Mouse (Mus musculus): ENCODE data around the gene Zp3. TPM values are rescaled to one million over a fixed set of nuclear protein-coding genes. Genes with fewer than 3 reads are reported as not detected.

Gene Zp3
- polyA plus RNA-seq (2012; ENCODE audit: low replicate concordance), result not detected in 2 replicates

DNA sequence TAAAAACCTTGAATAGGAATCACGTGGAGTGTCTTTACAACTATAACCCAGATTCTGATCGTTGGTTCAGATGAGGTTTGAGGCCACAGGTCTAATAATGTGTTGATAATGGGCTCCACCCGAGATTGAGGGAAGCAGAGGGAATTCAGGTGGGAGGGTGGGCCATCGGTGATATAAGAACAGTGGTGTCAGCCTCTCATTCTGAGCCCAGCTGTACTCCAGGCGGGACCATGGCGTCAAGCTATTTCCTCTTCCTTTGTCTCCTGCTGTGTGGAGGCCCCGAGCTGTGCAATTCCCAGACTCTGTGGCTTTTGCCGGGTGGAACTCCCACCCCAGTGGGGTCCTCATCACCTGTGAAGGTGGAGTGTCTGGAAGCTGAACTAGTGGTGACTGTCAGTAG is at the start of gene Zp3:
Zp3 (plus strand) TSS at position 196 of the 400 bp plus-strand sequence.

DNA sequence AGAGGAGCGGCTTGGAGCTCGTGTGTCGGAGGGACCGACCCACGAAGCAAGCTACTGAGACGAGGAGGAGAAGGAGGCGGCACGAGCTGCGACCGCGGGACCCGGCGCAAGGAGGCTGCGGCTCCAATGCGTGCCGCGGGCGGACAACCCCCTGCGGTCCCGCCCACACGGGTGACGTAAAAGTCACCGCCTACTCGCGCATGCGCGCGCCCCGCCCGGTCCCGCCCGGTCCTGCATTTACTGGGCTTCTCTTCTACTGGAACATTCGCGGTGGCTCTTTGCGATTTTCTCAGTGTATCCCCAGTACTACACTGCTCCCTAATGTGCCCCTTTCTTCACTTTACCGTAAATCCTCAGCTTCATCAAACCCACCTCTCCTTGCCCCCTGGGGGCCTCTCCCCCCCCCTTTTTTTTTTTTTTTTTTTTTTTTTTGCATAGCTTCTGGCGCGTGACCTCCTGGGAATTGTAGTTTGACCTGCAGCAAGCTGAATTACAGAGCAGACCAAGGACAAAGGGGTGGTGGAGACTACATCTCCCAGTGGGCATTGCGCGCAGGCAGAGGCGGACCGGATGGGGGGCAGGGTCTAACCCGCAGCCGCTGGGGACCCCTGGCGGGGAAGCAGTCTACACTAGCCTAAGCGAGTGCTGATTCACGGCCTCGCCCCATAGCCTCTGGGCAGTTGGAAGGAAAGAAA is 45.3 kb upstream of the Zp3 start, which contains the start of gene Ywhag:
Ywhag (minus strand) TSS at position 136 of the 695 bp plus-strand sequence.

DNA sequence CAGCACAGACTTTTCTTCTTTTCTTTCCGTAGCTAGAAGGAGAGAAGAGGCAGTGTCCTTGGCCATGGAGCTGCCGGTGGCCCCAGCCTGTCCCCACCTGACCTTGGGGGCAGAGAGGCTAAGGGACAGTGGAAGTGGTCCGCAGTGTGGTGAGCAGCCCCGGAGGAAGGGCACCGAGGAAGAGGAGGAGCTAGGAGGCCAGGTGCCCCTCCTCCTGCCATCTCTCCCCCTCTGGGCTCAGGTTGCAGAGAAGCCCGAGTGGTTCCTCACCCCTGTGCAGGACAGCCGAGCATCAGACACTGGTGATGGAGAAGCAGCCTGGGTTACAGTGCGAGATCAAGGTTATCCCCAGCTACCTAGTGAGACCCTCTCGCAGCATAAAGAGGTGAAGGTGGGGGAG is 5.5 kb upstream of the Zp3 start, which contains the start of gene Ssc4d:
Ssc4d (minus strand) TSS at position 167 of the 400 bp plus-strand sequence.

DNA sequence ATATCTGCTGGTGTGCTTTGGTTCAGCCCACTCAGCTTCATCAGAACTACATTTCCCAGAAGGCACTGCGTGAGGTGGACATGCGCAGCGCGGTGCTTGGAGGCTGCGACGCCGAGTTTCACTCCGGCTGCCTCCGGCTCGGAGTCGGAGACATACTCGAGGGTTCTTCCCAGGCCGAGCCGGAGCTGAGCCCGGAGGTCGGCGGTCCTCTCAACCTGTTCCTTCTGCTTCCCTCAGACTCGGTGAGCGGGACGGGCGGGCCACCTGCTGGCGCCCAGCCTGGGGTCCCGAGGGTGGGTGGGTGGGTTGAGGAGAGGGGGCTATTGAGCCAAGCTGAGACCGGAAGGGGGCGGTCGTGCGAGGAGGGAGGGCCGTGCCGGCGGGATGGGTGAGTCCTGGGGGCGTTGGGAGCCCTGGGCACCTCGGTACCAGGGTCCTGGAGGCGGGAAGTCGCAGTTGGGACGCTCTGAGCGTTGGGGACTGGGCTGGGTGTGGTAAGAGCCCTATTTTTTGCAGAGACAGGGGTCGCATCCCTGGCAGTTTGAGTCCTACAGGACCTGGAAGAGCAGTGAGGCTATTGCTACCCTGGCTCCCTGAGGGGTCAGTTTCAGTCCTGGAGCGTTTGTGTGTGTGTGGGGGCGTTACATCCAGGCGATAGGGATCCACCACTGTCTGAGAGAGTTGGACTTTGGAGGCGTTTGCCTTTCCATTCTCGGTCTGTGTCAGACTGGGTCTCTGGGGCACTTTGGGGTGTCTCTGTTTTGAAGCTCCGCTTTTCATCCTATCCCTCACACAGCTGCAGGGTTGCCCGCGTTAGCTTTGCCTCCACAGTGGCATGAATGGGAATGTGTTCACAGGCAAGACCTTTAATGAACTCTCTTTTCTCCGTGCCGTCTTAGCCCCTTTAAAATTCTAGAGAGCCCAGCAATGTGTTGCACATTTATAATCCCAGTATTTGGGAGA is 15.1 kb downstream of the Zp3 start, which contains the start of gene Dtx2:
Dtx2 (plus strand) TSS at position 76 of the 963 bp plus-strand sequence.

Other genes with a start within 250 kb of the Zp3 start
- gene Tmem120a, start 235.7 kb upstream of the Zp3 start, polyA plus RNA-seq (2012; ENCODE audit: low replicate concordance), result 14.4 and 30.0 TPM in 2 replicates
- 0.52 TPM in 1 of 2 replicates, not detected in the other for gene Styxl1, start 201.7 kb upstream of the Zp3 start, polyA plus RNA-seq (2012; ENCODE audit: low replicate concordance)
- 173 and 321 TPM in 2 replicates for gene Mdh2, start 201.6 kb upstream of the Zp3 start, polyA plus RNA-seq (2012; ENCODE audit: low replicate concordance)
- 0.10 TPM in 1 of 2 replicates, not detected in the other for gene Srrm3, start 173.2 kb upstream of the Zp3 start, polyA plus RNA-seq (2012; ENCODE audit: low replicate concordance)
- 1.8 TPM in 1 of 2 replicates, not detected in the other for gene Hspb1, start 92.2 kb upstream of the Zp3 start, polyA plus RNA-seq (2012; ENCODE audit: low replicate concordance)
- 78.6 and 114 TPM in 2 replicates for gene Ywhag, start 45.5 kb upstream of the Zp3 start, polyA plus RNA-seq (2012; ENCODE audit: low replicate concordance)
- gene Ssc4d, start 5.6 kb upstream of the Zp3 start, polyA plus RNA-seq (2012; ENCODE audit: low replicate concordance), result 1.6 and 2.0 TPM in 2 replicates
- 46.6 and 52.9 TPM in 2 replicates for gene Dtx2, start 14.7 kb downstream of the Zp3 start, polyA plus RNA-seq (2012; ENCODE audit: low replicate concordance)
- gene Upk3b, start 58.4 kb downstream of the Zp3 start, polyA plus RNA-seq (2012; ENCODE audit: low replicate concordance), result 0.10 TPM in 1 of 2 replicates, not detected in the other
- gene Upk3bl, start 74.4 kb downstream of the Zp3 start, polyA plus RNA-seq (2012; ENCODE audit: low replicate concordance), result not detected in 2 replicates
- gene Rasa4, start 103.8 kb downstream of the Zp3 start, polyA plus RNA-seq (2012; ENCODE audit: low replicate concordance), result 24.3 and 31.9 TPM in 2 replicates
- gene Polr2j, start 136.5 kb downstream of the Zp3 start, polyA plus RNA-seq (2012; ENCODE audit: low replicate concordance), result 14.8 and 59.0 TPM in 2 replicates
- 48.0 and 50.0 TPM in 2 replicates for gene Lrwd1, start 156.0 kb downstream of the Zp3 start, polyA plus RNA-seq (2012; ENCODE audit: low replicate concordance)
- gene Alkbh4, start 156.0 kb downstream of the Zp3 start, polyA plus RNA-seq (2012; ENCODE audit: low replicate concordance), result 37.0 and 70.1 TPM in 2 replicates
- gene Orai2, start 190.6 kb downstream of the Zp3 start, polyA plus RNA-seq (2012; ENCODE audit: low replicate concordance), result 93.8 and 109 TPM in 2 replicates
- 7.6 and 33.4 TPM in 2 replicates for gene Prkrip1, start 218.9 kb downstream of the Zp3 start, polyA plus RNA-seq (2012; ENCODE audit: low replicate concordance)

All from hematopoietic multipotent progenitor cell, adult 10-12 weeks (in vitro differentiated cells).